Mouse (Mus musculus) adipose tissue, adult 10 weeks (tissue): Measurements from ENCODE around the gene Smpdl3a. TPM values are rescaled to one million over a fixed set of nuclear protein-coding genes. Genes with fewer than 3 reads are reported as not detected.

ENCODE experiments used
- polyA plus RNA-seq: library from polyadenylated mRNA; stranded (reverse); fragments of 350-450 nt; fragmentation: Illumina TruSeq; extraction: RNeasy Lipid Tissue Mini Kit (QIAGEN cat#74804); gene quantifications from one replicate; pipeline ENCODE4 v1.2.3, GENCODE M21; 2014; ENCODE audit warnings: low read depth, low replicate concordance

Gene Smpdl3a
- polyA plus RNA-seq, result 83.0 TPM

DNA sequence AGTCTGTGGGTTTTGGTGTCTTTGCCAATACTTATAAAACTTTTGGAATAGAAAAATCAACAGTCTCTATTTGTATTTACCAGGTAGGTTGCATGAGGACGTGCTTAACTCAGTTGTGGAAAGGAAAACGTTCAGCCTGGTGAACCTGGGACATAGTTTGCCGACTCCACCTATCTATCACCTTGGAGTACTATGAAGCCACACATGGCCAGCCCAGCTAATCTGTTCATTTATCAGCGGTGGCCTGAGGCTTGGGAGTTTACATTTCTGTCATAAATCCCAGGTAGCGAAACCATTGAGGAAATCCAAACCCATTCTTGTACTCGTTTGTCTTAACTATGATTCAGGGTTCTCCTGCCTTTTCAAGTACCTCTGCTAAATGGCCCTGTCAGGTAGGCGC, at the start of gene Smpdl3a:
Gene Smpdl3a (plus strand): TSS at position 318 of the 400 bp plus-strand sequence.

DNA sequence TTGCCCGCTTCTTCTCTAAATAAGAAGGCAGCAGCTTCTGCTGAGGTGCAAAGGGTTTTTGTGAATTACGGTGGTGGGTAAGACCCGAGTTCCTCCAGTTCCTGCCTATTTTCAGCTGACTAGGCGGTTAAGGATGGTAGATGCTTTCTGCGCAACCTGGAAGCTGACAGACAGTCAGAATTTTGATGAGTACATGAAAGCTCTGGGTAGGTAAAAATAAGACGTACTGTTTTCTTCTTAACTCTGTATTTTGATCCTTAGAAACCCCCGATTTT, 9.3 kb upstream of the Smpdl3a start, which contains the start of gene Fabp7:
Gene Fabp7 (plus strand): TSS at position 6 of the 275 bp plus-strand sequence.

Other genes with a start within 250 kb of the Smpdl3a start
- gene Pkib, start 162.4 kb upstream of the Smpdl3a start, polyA plus RNA-seq, result 12.7 TPM
- gene Fabp7, start 9.5 kb upstream of the Smpdl3a start, polyA plus RNA-seq, result not detected